Mouse (Mus musculus) megakaryocyte progenitor cell, adult 5-6 weeks (primary cell): ENCODE measurements around the gene Pou2f3. TPM values are rescaled to one million over a fixed set of nuclear protein-coding genes. Genes with fewer than 3 reads are reported as not detected.

Source experiments
- ATAC-seq: replicated peaks from 2 replicates; pipeline ENCODE4 v1.8.0; 2016; ENCODE audit warnings: mild to moderate bottlenecking, moderate TSS enrichment, inconsistent platforms; ENCODE audit not compliant: poor library complexity
- total RNA-seq, 2 experiments: library from RNA; stranded (forward) in 1 of 2; stranded (reverse) in 1 of 2; fragments of 157-497, 149-512 nt in 1 of 2; fragments of 200-1000 nt in 1 of 2; gene quantifications; 2 replicates each; pipeline versions ENCODE4 v1.2.3 to v1.2.4; 2015 to 2017

The Pou2f3 gene
- total RNA-seq, 2 experiments from 2014 or later, result not detected

DNA sequence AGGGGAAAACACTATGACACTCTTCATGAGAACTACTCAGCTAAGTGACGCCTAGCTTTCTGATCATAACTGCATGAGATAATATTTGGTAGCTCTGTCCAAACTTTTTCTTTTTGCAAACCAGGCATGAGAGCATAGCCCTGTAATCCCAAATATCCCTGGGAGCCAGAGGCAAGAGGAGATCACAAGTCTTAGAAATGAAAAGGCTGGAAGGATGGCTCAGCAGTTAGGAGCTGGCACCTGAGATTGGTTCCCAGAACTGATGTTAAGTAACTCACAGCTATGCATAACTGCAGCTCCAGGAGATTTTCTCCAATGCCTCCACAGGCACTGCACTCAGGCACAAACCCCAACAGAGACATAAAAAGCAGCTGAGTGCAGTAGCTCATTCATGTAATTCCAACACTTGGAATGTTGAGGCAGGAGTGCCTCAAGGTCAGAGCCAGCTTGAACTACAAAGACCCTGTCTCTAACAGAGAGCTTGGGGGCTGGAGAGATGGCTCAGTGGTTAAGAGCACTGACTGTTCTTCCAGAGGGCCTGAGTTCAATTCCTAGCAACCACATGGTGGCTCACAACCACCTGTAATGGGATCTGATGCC is 124.4 kb downstream of the Pou2f3 start:
- no peak for ATAC-seq

GRCm38 (mm10) chr9:43084496-43085362 is 125.4 kb downstream of the Pou2f3 start:
- ATAC-seq, result no peak

- ATAC-seq, result no peak
Observed at GRCm38 (mm10) chr9:43083441-43084055, 126.6 kb downstream of the Pou2f3 start.

- no peak for ATAC-seq
Observed at GRCm38 (mm10) chr9:43078711-43079110, 131.5 kb downstream of the Pou2f3 start.

- ATAC-seq, result no peak
Observed at GRCm38 (mm10) chr9:43076163-43076562, 134.0 kb downstream of the Pou2f3 start.

GRCm38 (mm10) chr9:43074611-43075010 is 135.6 kb downstream of the Pou2f3 start:
- peak; percentile 83 for ATAC-seq

Other genes with a start within 250 kb of the Pou2f3 start
- 2.4 and 3.1 TPM in 2 replicates for gene Arhgef12, start 103.1 kb downstream of the Pou2f3 start, total RNA-seq (2015)
- 1.7 and 2.3 TPM in 2 replicates for gene Arhgef12, start 103.1 kb downstream of the Pou2f3 start, total RNA-seq (2017)
- not detected in 2 replicates for gene Tmem136, start 93.8 kb downstream of the Pou2f3 start, total RNA-seq (2015)
- not detected in 2 replicates for gene Tmem136, start 93.8 kb downstream of the Pou2f3 start, total RNA-seq (2017)
- 19.2 and 20.9 TPM in 2 replicates for gene Oaf, start 29.5 kb upstream of the Pou2f3 start, total RNA-seq (2015)
- gene Oaf, start 29.5 kb upstream of the Pou2f3 start, total RNA-seq (2017), result 10.0 and 17.0 TPM in 2 replicates
- not detected in 2 replicates for gene Trim29, start 100.5 kb upstream of the Pou2f3 start, total RNA-seq (2015)
- not detected in 2 replicates for gene Trim29, start 100.5 kb upstream of the Pou2f3 start, total RNA-seq (2017)